Mouse (Mus musculus): ENCODE data around the gene Lao1.
"Not testable (repeated sequence)": the region's sequence is repeated elsewhere in the genome, so short reads cannot be mapped to it uniquely, and the experiment has no call there.

Lao1 gene

GRCm38 (mm10) chr4:118961141-118961628 is at the start of gene Lao1:
Lao1 (plus strand) TSS chr4:118961578.
- DNase-seq (ENCODE audit: low spot score) = no peak

GRCm38 (mm10) chr4:118917365-118917764 is 44.0 kb upstream of the Lao1 start, which contains the start of gene Olfr1329:
Olfr1329 (minus strand) TSS chr4:118917465.
- DNase-seq (ENCODE audit: low spot score) = not testable (repeated sequence)

- not testable (repeated sequence) for DNase-seq (ENCODE audit: low spot score)
Observed at GRCm38 (mm10) chr4:118931326-118931725, 30.1 kb upstream of the Lao1 start.

- no peak for DNase-seq (ENCODE audit: low spot score)
Observed at GRCm38 (mm10) chr4:118938512-118938911, 22.9 kb upstream of the Lao1 start, which contains the start of gene Olfr1328. Olfr1328 (minus strand) TSS chr4:118938612.

- no peak for DNase-seq (ENCODE audit: low spot score)
Observed at GRCm38 (mm10) chr4:118958812-118959211, 2.6 kb upstream of the Lao1 start.

DNA sequence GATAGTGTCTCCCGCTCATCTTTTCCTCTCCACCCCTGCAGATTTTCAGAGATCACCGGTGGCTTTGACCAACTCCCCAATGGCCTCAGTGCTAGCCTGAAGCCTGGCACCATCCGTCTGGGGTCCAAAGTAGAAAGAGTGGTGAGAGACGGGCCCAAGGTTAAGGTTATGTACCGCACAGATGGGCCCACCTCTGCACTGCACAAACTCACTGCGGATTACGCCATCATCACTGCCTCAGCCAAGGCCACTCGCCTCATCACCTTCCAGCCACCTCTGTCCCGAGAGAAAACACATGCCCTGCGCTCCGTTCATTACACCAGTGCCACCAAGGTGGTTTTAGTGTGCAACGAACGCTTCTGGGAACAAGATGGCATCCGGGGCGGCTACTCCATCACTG is 6.3 kb downstream of the Lao1 start:
- no peak for DNase-seq (ENCODE audit: low spot score)

DNA sequence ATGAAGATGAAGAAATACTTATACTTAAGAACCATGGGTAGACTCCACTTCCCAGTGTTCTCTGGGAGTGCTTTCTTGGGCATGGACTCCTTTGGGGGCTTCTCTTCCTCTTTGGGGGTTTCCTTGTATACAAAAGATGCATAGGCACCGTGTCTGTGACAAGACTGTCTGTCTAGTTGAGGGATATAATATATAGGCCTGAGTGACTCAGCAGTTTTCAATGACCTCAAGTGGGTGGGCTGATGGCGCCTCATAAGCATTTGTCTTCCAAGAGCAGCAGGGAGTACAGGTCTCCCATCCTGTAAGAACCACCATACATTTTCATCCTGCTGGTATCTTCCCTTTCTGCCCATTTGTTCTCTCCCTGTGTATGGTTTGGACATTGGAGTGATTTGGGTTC is 11.9 kb downstream of the Lao1 start:
- DNase-seq (ENCODE audit: low spot score) = no peak

DNA sequence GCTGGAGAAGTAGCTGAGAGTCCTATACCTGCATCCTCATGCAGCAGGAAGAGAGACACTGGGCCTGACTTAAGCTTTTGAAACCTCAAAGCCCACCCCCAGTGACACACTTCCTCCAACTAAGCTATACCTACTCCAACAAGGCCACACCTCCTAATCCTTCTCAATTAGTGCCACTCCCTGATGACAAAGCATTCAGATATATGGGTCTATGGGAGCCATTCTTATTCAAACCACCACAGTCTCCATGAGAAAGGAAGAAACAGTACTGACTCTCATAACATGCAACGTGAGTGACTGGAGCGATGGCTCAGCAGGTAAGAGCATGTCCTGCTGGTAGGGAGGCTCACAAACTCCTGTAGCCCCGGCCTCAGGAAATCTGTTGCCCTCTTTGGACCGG is 23.9 kb downstream of the Lao1 start:
- no peak for DNase-seq (ENCODE audit: low spot score)

DNA sequence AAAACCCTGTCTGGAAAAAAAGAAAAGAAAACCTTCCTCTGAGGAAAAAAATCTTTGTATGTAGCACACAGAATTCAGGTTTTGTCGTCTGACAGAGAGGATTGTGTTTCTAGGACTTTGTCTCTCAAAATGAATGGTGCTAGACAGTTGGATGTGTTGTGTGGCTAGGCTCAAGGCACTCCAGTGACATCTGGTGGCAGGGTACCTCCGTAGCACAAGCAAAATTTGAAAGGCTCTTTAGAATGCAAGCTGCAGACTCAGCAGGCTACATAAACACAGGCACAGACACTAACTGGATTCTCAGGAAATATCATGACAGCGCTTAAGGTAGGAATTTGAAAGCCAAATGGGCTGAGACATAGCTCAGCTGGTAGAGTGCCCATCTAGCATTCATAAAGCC is 27.2 kb downstream of the Lao1 start:
- DNase-seq (ENCODE audit: low spot score) = no peak

GRCm38 (mm10) chr4:118989331-118989730 is 28.0 kb downstream of the Lao1 start:
- no peak for DNase-seq (ENCODE audit: low spot score)

DNA sequence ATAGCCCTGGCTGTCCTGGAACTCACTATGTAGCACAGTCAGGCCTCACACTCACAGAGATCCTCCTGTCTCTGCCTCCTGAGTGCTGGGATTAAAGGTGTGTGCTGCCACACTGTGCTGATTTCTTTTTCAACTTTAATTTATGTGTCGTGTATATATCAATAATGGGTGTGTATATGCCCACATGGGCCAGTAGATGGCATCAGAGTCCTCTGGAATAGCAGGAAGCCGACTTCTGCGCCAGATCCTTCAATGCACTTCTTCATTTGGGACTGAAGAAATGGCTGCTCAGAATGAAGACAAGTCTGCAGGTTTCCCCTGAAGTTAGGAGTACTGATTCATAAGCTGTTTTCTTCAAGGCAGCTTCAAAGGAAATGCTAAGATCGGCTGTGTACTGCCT is 30.4 kb downstream of the Lao1 start:
- DNase-seq (ENCODE audit: low spot score) = no peak

GRCm38 (mm10) chr4:118997127-118997542 is 35.8 kb downstream of the Lao1 start:
- no peak for DNase-seq (ENCODE audit: low spot score)

- DNase-seq (ENCODE audit: low spot score) = peak; percentile 11
Observed at GRCm38 (mm10) chr4:118999691-119000486, 38.5 kb downstream of the Lao1 start.

DNA sequence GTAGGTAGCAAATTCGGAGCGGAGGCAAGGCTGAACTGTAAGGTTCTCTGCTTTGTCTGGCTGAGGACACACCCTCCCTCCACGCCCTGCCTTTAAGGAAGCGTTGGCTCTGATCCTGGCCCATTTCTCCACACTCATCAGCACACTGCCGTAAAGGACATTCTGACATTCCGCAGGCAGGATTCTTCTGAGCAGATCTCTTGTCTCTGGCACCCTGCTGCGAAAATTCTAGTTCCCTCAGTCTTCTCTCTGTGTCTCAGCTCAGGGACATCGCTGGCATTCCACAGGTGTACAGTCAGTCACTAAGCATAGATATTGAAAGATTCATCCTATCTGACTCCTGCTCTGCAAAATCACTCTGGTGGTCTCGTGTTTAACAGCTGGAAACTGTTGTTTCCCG is 40.3 kb downstream of the Lao1 start:
- DNase-seq (ENCODE audit: low spot score) = no peak

DNA sequence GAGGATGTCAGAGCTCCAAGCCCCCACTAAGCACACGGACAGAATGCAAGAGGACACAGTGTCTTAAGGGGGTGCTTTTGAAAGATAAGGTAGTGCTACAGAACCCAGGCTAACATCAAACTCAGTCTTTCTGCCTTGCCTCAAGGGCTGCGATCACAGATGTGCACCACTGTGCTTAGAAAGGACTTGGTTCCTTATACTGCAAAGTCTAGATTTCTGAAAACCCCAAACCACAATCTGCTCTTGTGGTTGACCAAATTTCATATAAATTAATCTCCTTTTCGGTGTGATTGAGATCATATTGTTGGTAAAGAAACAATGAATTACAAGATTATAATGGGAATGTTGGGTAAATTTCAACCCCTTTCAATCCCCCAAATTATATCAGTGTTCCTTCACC is 41.1 kb downstream of the Lao1 start:
- DNase-seq (ENCODE audit: low spot score) = no peak

GRCm38 (mm10) chr4:119004178-119004577 is 42.8 kb downstream of the Lao1 start:
- no peak for DNase-seq (ENCODE audit: low spot score)

DNA sequence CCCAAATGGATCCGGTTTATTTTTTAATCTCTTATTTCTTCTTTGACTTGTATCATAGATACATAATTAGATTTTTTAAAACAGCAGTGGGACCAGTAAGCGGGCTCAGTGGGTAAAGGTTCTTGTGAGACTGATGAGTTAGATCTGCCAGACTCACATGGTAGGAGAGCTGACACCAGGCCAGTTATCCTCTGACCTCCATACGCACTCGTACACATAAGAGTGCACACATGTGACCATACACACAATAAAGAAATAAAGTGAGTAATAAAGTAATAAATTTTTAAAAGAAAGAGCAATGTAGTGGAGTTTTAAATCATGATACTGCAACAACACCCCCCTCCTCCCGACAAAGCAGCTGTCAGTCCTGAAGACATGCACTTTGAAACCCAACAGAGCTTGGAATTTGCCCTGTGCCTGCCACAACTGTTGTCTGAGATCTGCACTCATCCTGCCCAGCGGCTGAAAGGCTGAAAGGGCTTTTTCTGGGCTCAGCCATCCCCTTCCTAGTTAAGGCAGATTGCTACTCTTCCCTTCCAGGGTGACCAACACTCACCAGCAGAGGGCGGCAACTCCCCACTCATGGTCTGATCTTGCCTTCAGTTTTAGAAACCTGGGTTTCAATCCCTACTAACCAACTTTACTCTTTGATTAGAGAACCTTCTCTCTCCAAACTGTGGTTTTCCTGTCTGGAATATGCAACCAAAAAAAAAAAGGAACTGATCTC is 43.4 kb downstream of the Lao1 start:
- peak; percentile 74 for DNase-seq (ENCODE audit: low spot score)

- no peak for DNase-seq (ENCODE audit: low spot score)
Observed at GRCm38 (mm10) chr4:119007602-119008001, 46.2 kb downstream of the Lao1 start.

- DNase-seq (ENCODE audit: low spot score) = no peak
Observed at GRCm38 (mm10) chr4:119008476-119008875, 47.1 kb downstream of the Lao1 start.

DNA sequence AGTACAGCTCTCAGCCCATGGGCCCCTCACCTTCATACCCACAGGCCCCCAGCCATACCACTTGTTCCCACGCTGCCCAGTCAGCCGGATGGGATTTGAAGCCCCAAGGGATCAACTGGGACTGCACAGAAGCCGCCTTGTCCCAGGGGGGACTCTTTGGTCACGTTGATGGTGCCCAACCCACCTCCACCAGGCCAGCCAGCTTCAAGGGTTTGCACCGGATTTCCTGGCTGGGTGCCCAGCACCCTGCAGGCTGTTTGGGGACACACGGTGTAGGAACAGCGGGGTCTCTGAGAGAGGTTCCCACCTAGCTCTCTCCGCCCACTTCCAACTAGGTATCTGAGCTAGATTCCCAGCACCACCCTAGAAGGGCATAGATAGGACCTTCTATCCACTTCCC is 48.4 kb downstream of the Lao1 start:
- no peak for DNase-seq (ENCODE audit: low spot score)

GRCm38 (mm10) chr4:119011050-119011680 is 49.8 kb downstream of the Lao1 start:
- no peak for DNase-seq (ENCODE audit: low spot score)

- no peak for DNase-seq (ENCODE audit: low spot score)
Observed at GRCm38 (mm10) chr4:119013031-119013430, 51.7 kb downstream of the Lao1 start.

DNA sequence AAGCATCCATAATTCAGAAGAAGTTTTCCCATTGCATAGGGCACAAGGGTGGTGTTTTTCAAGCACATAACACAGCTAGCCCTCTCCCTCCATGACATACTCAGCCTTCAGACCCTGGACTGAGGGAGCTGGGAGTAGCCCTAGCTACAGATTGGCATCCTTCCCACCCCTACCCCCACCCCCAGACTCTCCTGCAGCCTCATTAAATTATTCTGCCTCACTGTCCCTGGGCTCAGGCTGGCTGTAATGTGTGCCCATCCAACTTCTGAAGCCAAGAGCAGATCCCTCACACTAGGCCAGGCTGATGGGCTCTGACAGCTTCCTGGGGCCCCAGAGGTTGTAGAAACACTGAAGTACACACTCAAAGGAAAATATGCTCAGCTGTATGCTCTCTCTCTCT is 53.6 kb downstream of the Lao1 start:
- no peak for DNase-seq (ENCODE audit: low spot score)
